8 mouse cellular contexts compared by ENCODE assay signal in the genomic region with DNA sequence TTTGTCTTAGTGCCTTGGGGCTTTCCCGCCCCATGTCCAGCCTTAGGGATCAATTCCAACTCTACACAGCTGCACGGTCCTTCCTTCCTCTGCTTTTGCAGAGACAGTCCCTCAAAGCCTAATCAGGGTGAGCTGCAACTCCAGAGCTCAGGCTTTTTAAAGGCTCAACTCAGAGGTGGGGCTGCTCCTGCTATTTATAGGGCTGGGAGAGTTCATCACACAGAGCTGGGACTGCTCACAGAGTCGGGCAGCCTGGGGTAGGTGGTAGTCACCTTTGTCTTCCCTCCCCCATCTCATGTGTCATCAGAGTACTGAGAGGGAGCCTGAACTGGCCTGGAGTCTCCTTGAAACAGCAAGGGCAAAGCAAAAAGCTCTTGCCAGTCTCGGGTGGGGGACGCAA. TPM values are rescaled to one million over a fixed set of nuclear protein-coding genes. Genes with fewer than 3 reads are reported as not detected.
A peak's percentile ranks its signal among the peaks of the same experiment; 100 is the strongest.
DNase-seq lines count a peak whose midpoint lies in the region; ATAC-seq lines count a peak whose summit lies in the region.
"Had no signal": no experiment of that assay in that cellular context is flagged by ENCODE, and none has a peak within 500 bp of the region (broad histone marks: within the 10 kb centered on the region; RNA-seq: fewer than 3 reads in every experiment).

No protein-coding gene starts in this region.

- ATAC-seq in lung, embryonic 16.5 days (ENCODE audit: low read depth): peak; percentile 26
- ATAC-seq in hindbrain, embryonic 12.5 days (ENCODE audit: low FRiP score): no peak

- no peaks in the 10 kb centered on the region for H3K9me3 ChIP-seq in lung, embryonic 16.5 days (ENCODE audit: control insufficient read depth, low read length)
- no peaks in the 10 kb centered on the region for H3K9me3 ChIP-seq in hindbrain, embryonic 12.5 days (replicated peaks)

- DNase-seq in lung, postnatal 10 days: no peak
- DNase-seq in gastrocnemius, postnatal 14 days: peak; percentile 48
- peak; percentile 81 for DNase-seq in skeletal muscle tissue, adult 2 months (ENCODE audit: low read depth, low spot score)
- no peak for DNase-seq in urinary bladder, postnatal 25 days (ENCODE audit: low spot score)
- DNase-seq in urinary bladder, adult 18-20 months (ENCODE audit: low spot score in 2 of 2): no peak
- DNase-seq: thymus, postnatal 25 days had no signal

- no peak overlapping the region for H3K4me2 ChIP-seq in lung, embryonic 16.5 days (ENCODE audit: low read depth, low read length)
- no peak overlapping the region for H3K4me2 ChIP-seq in hindbrain, embryonic 12.5 days (replicated peaks)

- intact Hi-C loops in gastrocnemius, postnatal 14 days (cut with DNase I; ENCODE audit: low total_unique reads): no loop called here

- 56% methylated on average over 5 of the region's 5 CpGs for WGBS in lung, embryonic 16.5 days
- 84% methylated on average over 5 of the region's 5 CpGs for WGBS in hindbrain, embryonic 12.5 days

- H3K4me1 ChIP-seq in lung, embryonic 16.5 days (replicated peaks; ENCODE audit: control insufficient read depth, insufficient read depth, low read length): peaks cover 32% of the 10 kb centered on the region
- peaks cover 18% of the 10 kb centered on the region for H3K4me1 ChIP-seq in hindbrain, embryonic 12.5 days

- peak overlapping the region; percentile 72 for H3K27ac ChIP-seq in lung, embryonic 16.5 days (ENCODE audit: low read length)
- H3K27ac ChIP-seq in hindbrain, embryonic 12.5 days: 0 out of 2 replicates have a peak overlapping the region, but pooled peaks have one; percentile 23

- H3K27me3 ChIP-seq in lung, embryonic 16.5 days (ENCODE audit: control insufficient read depth, insufficient read depth, low read depth, low read length): no peaks in the 10 kb centered on the region
- no peaks in the 10 kb centered on the region for H3K27me3 ChIP-seq in hindbrain, embryonic 12.5 days

- peak overlapping the region; percentile 15; the same call in 1 of the 2 replicates for H3K9ac ChIP-seq in lung, embryonic 16.5 days (ENCODE audit: low read length)
- H3K9ac ChIP-seq in hindbrain, embryonic 12.5 days: peak overlapping the region; percentile 32; the same call in 1 of the 2 replicates

- no peak overlapping the region for H3K4me3 ChIP-seq in lung, embryonic 16.5 days (ENCODE audit: low read length)
- H3K4me3 ChIP-seq in hindbrain, embryonic 12.5 days: no peak overlapping the region

- H3K36me3 ChIP-seq in lung, embryonic 16.5 days (ENCODE audit: control insufficient read depth, insufficient read depth, low read length): no peaks in the 10 kb centered on the region
- peaks cover 54% of the 10 kb centered on the region for H3K36me3 ChIP-seq in hindbrain, embryonic 12.5 days

RNA-seq across cellular contexts. Expression of a gene that starts 22.8 kb away (rescaled TPM):
- 5.3 and 6.2 TPM in 2 replicates for polyA plus RNA-seq in lung, embryonic 16.5 days (2015; fragmentation: Nextera tagmentation; extraction: Ambion mirVana)
- 10 to 100 TPM; 12.2 to 21.6 TPM for total RNA-seq in gastrocnemius, postnatal 14 days (2021)
- polyA plus RNA-seq in hindbrain, embryonic 12.5 days (2016; fragmentation: Nextera tagmentation; extraction: Ambion mirVana): 17.0 and 19.8 TPM in 2 replicates

RNA-seq across cellular contexts. Expression of a gene that starts 37.9 kb away (rescaled TPM):
- polyA plus RNA-seq in lung, embryonic 16.5 days (2015; fragmentation: Nextera tagmentation; extraction: Ambion mirVana): 33.3 and 33.4 TPM in 2 replicates
- 10 to 100 TPM; 23.0 to 33.2 TPM for total RNA-seq in gastrocnemius, postnatal 14 days (2021)
- polyA plus RNA-seq in hindbrain, embryonic 12.5 days (2016; fragmentation: Nextera tagmentation; extraction: Ambion mirVana): 47.6 and 49.1 TPM in 2 replicates

Comparison
In these comparisons a context has a peak if more than half of its experiments do, and no peak if none do; other contexts are left out.
1. DNase-seq: peak in gastrocnemius, postnatal 14 days (single experiment) and skeletal muscle tissue, adult 2 months (single experiment); none in lung, postnatal 10 days (single experiment), urinary bladder, postnatal 25 days (single experiment) and urinary bladder, adult 18-20 months (0 of 2).